Mouse (Mus musculus): ENCODE measurements around the gene Rab24. TPM values are rescaled to one million over a fixed set of nuclear protein-coding genes. Genes with fewer than 3 reads are reported as not detected.

Rab24 gene
- 41.4 and 48.0 TPM in 2 replicates for polyA plus RNA-seq (2011; ENCODE audit: insufficient read length, low read depth, missing spikeins)

GRCm38 (mm10) chr13:55321434-55322129 lies at the start of gene Rab24:
Rab24 (minus strand) TSS chr13:55321946.
- H3K4me1 ChIP-seq (ENCODE audit: control insufficient read depth, insufficient read depth, low read length), result peaks cover 4% of the 10 kb centered on the region; the same call in 1 of the 2 replicates
- peak within 1 kb of the TSS; percentile 96 for H3K4me3 ChIP-seq (ENCODE audit: insufficient read depth, low read length)
- TF ChIP-seq POLR2A (IDR thresholded peaks at IDR 0.05; ENCODE audit: low read depth, low read length) (peak; percentile 83), CTCF (IDR thresholded peaks at IDR 0.05; ENCODE audit: borderline replicate concordance, insufficient read depth, low read length) (no peak)
- H3K27ac ChIP-seq (ENCODE audit: insufficient read depth, low read length), result peak within 1 kb of the TSS; percentile 77

DNA sequence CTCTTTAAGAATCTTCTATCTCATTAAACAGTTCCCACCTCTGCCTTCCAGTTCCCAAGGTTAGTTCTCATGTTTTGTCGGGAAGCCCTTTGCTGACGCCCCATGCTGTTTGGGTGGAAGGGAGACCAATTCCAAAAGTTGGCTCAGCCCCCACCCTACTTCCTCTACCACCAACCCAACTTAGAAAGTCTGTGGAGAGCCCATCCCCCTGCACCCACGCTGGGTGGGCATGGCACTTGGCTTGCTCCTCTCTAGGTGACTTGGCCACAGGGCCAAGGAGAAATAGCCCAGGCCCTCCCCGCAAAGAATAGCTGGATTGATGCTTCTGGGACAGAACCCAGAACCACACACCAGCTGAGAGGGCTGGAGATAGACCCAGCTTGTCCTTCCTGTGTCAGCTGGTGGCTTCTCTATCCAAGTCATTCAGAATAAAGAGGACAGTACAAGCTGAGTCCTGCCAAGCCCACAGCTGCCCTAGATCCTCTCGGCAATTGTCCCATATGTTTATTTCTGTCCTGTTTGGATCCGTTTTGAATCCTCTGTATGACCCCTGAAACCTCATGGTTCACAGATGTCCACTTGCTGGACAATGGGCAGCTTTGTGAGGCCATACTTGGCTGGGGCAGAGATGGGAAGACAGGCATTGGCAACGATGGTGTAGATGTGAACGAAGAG lies 49.4 kb upstream of the Rab24 start:
- H3K27ac ChIP-seq (ENCODE audit: insufficient read depth, low read length), result no peak overlapping the region
- TF ChIP-seq CTCF (IDR thresholded peaks at IDR 0.05; ENCODE audit: borderline replicate concordance, insufficient read depth, low read length) (no peak), POLR2A (IDR thresholded peaks at IDR 0.05; ENCODE audit: low read depth, low read length) (no peak)
- H3K4me1 ChIP-seq (ENCODE audit: control insufficient read depth, insufficient read depth, low read length), result no peaks in the 10 kb centered on the region
- no peak overlapping the region for H3K4me3 ChIP-seq (ENCODE audit: insufficient read depth, low read length)

- TF ChIP-seq CTCF (IDR thresholded peaks at IDR 0.05; ENCODE audit: borderline replicate concordance, insufficient read depth, low read length) (no peak), POLR2A (IDR thresholded peaks at IDR 0.05; ENCODE audit: low read depth, low read length) (no peak)
- Histone ChIP-seq H3K4me3 (ENCODE audit: insufficient read depth, low read length) (no peak overlapping the region), H3K27ac (ENCODE audit: insufficient read depth, low read length) (no peak overlapping the region), H3K4me1 (ENCODE audit: control insufficient read depth, insufficient read depth, low read length) (no peaks in the 10 kb centered on the region)
These were observed 48.5 kb upstream of the Rab24 start for GRCm38 (mm10) chr13:55370234-55370633.

DNA sequence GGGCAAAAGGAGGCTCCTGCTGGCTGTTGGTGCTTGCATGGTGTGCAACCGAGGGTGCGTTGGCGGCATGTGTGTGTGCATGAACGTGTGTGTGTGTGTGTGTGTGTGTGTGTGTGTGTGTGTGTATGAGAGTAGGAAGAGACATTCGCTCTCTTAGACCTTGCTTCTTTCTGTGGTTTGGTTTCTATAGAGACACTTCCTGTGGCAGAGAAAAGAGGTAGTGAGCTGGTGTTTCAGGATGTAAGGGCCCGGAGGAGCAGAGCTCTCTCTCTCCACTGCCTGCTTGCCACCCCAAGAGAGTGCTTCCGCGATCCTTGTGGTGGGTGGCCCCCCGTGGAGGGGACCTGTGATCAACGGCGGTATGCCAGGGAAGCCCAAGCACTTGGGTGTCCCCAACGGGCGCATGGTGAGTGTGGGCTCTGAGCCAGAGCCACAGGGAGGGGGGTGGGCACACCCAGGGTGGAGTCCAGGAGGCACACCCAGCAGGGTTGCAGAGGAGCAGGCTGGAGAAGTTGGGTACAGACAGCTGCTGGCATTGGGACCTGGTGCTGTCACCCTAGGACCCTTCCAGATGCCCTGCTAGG lies 47.9 kb upstream of the Rab24 start, which contains the start of gene Rgs14:
Gene Rgs14 (plus strand): TSS at position 202 of the 584 bp plus-strand sequence.
- TF ChIP-seq POLR2A (IDR thresholded peaks at IDR 0.05; ENCODE audit: low read depth, low read length) (no peak), CTCF (IDR thresholded peaks at IDR 0.05; ENCODE audit: borderline replicate concordance, insufficient read depth, low read length) (no peak)
- Histone ChIP-seq H3K4me3 (ENCODE audit: insufficient read depth, low read length) (no peak within 1 kb of the TSS), H3K4me1 (ENCODE audit: control insufficient read depth, insufficient read depth, low read length) (no peaks in the 10 kb centered on the region), H3K27ac (ENCODE audit: insufficient read depth, low read length) (no peak within 1 kb of the TSS)

DNA sequence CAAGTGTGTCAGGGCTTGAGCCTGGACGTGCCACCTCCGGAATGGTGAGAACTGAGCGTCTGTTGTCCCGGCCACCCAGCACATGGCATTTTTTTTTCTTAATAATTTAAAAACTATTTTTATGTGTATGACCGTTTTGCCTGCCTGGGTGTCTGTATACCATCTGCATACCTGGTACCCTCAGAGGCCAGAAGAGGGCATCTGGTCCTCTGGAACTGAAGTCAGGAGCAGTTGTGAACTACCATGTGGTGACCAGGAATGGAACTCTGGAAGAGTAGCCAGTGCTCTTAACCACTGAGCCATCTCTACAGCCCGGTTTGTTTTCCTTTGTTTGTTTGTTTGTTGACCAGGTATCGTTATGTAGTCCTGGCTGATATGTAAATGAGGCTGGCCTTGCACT lies 46.7 kb upstream of the Rab24 start:
- H3K4me3 ChIP-seq (ENCODE audit: insufficient read depth, low read length), result no peak overlapping the region
- TF ChIP-seq CTCF (IDR thresholded peaks at IDR 0.05; ENCODE audit: borderline replicate concordance, insufficient read depth, low read length), result no peak
- no peak for TF ChIP-seq POLR2A (IDR thresholded peaks at IDR 0.05; ENCODE audit: low read depth, low read length)
- no peaks in the 10 kb centered on the region for H3K4me1 ChIP-seq (ENCODE audit: control insufficient read depth, insufficient read depth, low read length)
- no peak overlapping the region for H3K27ac ChIP-seq (ENCODE audit: insufficient read depth, low read length)

- TF ChIP-seq CTCF (IDR thresholded peaks at IDR 0.05; ENCODE audit: borderline replicate concordance, insufficient read depth, low read length) (no peak), POLR2A (IDR thresholded peaks at IDR 0.05; ENCODE audit: low read depth, low read length) (peak; percentile 60)
- H3K4me1 ChIP-seq (ENCODE audit: control insufficient read depth, insufficient read depth, low read length), result peaks cover 9% of the 10 kb centered on the region
- H3K4me3 ChIP-seq (ENCODE audit: insufficient read depth, low read length), result peak within 1 kb of the TSS; percentile 99
- H3K27ac ChIP-seq (ENCODE audit: insufficient read depth, low read length), result peak within 1 kb of the TSS; percentile 65
These were observed 40.8 kb upstream of the Rab24 start, which contains the start of gene Lman2 for GRCm38 (mm10) chr13:55362453-55363060. Lman2 (minus strand) TSS chr13:55362783.

- TF ChIP-seq CTCF (IDR thresholded peaks at IDR 0.05; ENCODE audit: borderline replicate concordance, insufficient read depth, low read length), result no peak
- TF ChIP-seq POLR2A (IDR thresholded peaks at IDR 0.05; ENCODE audit: low read depth, low read length), result no peak
These were observed 40.3 kb upstream of the Rab24 start for GRCm38 (mm10) chr13:55361974-55362452.

GRCm38 (mm10) chr13:55361145-55361544 lies 39.4 kb upstream of the Rab24 start:
- peak overlapping the region; percentile 99 for H3K4me3 ChIP-seq (ENCODE audit: insufficient read depth, low read length)
- no peak overlapping the region for H3K27ac ChIP-seq (ENCODE audit: insufficient read depth, low read length)
- no peak for TF ChIP-seq CTCF (IDR thresholded peaks at IDR 0.05; ENCODE audit: borderline replicate concordance, insufficient read depth, low read length)
- no peak for TF ChIP-seq POLR2A (IDR thresholded peaks at IDR 0.05; ENCODE audit: low read depth, low read length)
- peaks cover 9% of the 10 kb centered on the region for H3K4me1 ChIP-seq (ENCODE audit: control insufficient read depth, insufficient read depth, low read length)

More at GRCm38 (mm10) chr13:55361974-55362452, 40.3 kb upstream of the Rab24 start:
- Histone ChIP-seq H3K4me3 (ENCODE audit: insufficient read depth, low read length) (peak overlapping the region; percentile 99), H3K27ac (ENCODE audit: insufficient read depth, low read length) (peak overlapping the region; percentile 65), H3K4me1 (ENCODE audit: control insufficient read depth, insufficient read depth, low read length) (peaks cover 9% of the 10 kb centered on the region)

GRCm38 (mm10) chr13:55346745-55347144 lies 25.0 kb upstream of the Rab24 start:
- no peak overlapping the region for H3K27ac ChIP-seq (ENCODE audit: insufficient read depth, low read length)
- no peak for TF ChIP-seq CTCF (IDR thresholded peaks at IDR 0.05; ENCODE audit: borderline replicate concordance, insufficient read depth, low read length)
- no peak for TF ChIP-seq POLR2A (IDR thresholded peaks at IDR 0.05; ENCODE audit: low read depth, low read length)
- H3K4me1 ChIP-seq (ENCODE audit: control insufficient read depth, insufficient read depth, low read length), result no peaks in the 10 kb centered on the region
- H3K4me3 ChIP-seq (ENCODE audit: insufficient read depth, low read length), result no peak overlapping the region

All from embryonic fibroblast, embryonic 13.5 days (primary cell).